In genomic region chr13:49250716-49251517, GRCm38 (mm10) we compare ENCODE assay signal across 26 mouse cellular contexts. TPM values are rescaled to one million over a fixed set of nuclear protein-coding genes. Genes with fewer than 3 reads are reported as not detected.
A peak's percentile ranks its signal among the peaks of the same experiment; 100 is the strongest.
DNase-seq lines count a peak whose midpoint lies in the region; ATAC-seq and TF ChIP-seq lines count a peak whose summit lies in the region.
"Had no signal": no experiment of that assay in that cellular context is flagged by ENCODE, and none has a peak within 500 bp of the region (broad histone marks: within the 10 kb centered on the region; RNA-seq: fewer than 3 reads in every experiment).

No protein-coding gene starts in this region.

- no peak for ATAC-seq in kidney, postnatal 0 days (replicated peaks; ENCODE audit: low FRiP score, low read depth)
- ATAC-seq in megakaryocyte progenitor cell, adult 5-6 weeks (replicated peaks; ENCODE audit: poor library complexity): 0 out of 2 replicates have a peak, but pooled peaks have one; percentile 25
- ATAC-seq: CD4-positive, CD25-positive, alpha-beta regulatory T cell, adult 4 months; forebrain, embryonic 14.5 days; hindbrain, embryonic 16.5 days; intestine, embryonic 16.5 days; lung, postnatal 0 days; midbrain, embryonic 13.5 days had no signal

- in situ Hi-C loops in CH12.LX (cut with MboI; ENCODE audit: low pct_ligation_motif_present, low pct_unique_long_range_greater_than_20kb, low sequenced_read_pairs): no loop called here

- WGBS in kidney, postnatal 0 days: 45% methylated on average over 4 of the region's 4 CpGs

- H3K36me3 ChIP-seq in kidney, postnatal 0 days (ENCODE audit: insufficient read depth, low read length): no peaks in the 10 kb centered on the region
- H3K36me3 ChIP-seq in CH12.LX (replicated peaks in 1 of 2; ENCODE audit: control insufficient read depth in 1 of 2, insufficient read depth in 1 of 2, low read length in 1 of 2): no peaks in the 10 kb centered on the region
- H3K36me3 ChIP-seq: heart, embryonic 10.5 days; hindbrain, embryonic 10.5 days; kidney, embryonic 15.5 days; limb, embryonic 10.5 days; midbrain, embryonic 13.5 days; neural tube, embryonic 13.5 days had no signal

- dilution Hi-C loops in CH12.LX (cut with MboI; ENCODE audit: extremely low pct_ligation_motif_present, extremely low pct_unique_long_range_greater_than_20kb, low sequenced_read_pairs): no loop called here

- H3K79me2 ChIP-seq in CH12.LX (replicated peaks; ENCODE audit: control insufficient read depth, extremely low read depth, insufficient read depth, poor library complexity, severe bottlenecking): no peaks in the 10 kb centered on the region

- H3K4me2 ChIP-seq in kidney, postnatal 0 days (ENCODE audit: low read length): no peak overlapping the region
- no peak overlapping the region for H3K4me2 ChIP-seq in CH12.LX (ENCODE audit: insufficient read depth, low read depth, poor library complexity, severe bottlenecking)
- H3K4me2 ChIP-seq: kidney, embryonic 15.5 days; midbrain, embryonic 13.5 days; neural tube, embryonic 13.5 days had no signal

- no peaks in the 10 kb centered on the region for H3K9me3 ChIP-seq in kidney, postnatal 0 days (replicated peaks; ENCODE audit: low read length)
- peaks cover 15% of the 10 kb centered on the region for H3K9me3 ChIP-seq in CH12.LX (replicated peaks; ENCODE audit: low read length)
- H3K9me3 ChIP-seq: heart, embryonic 10.5 days; hindbrain, embryonic 10.5 days; kidney, embryonic 15.5 days; limb, embryonic 10.5 days; midbrain, embryonic 13.5 days; neural tube, embryonic 13.5 days had no signal

- TF ChIP-seq POLR2A in CH12.LX (IDR thresholded peaks at IDR 0.05; ENCODE audit: low read depth, low read length): no peak

- peaks cover 7% of the 10 kb centered on the region; the same call in 1 of the 2 replicates for H3K4me1 ChIP-seq in kidney, postnatal 0 days (replicated peaks; ENCODE audit: insufficient read depth, low read length)
- H3K4me1 ChIP-seq in CH12.LX (ENCODE audit: control insufficient read depth in 1 of 2, insufficient read depth in 2 of 2): peaks cover 31 to 45% of the 10 kb centered on the region in 2 experiments

- H3K9ac ChIP-seq in kidney, postnatal 0 days (ENCODE audit: low read depth, low read length): no peak overlapping the region
- no peak overlapping the region for H3K9ac ChIP-seq in CH12.LX (ENCODE audit: insufficient read depth, low read depth)
- H3K9ac ChIP-seq: kidney, embryonic 15.5 days; midbrain, embryonic 13.5 days; neural tube, embryonic 13.5 days had no signal

- TF ChIP-seq CTCF in kidney, postnatal 0 days (IDR thresholded peaks at IDR 0.05; ENCODE audit: low read depth): no peak
- no peak for TF ChIP-seq CTCF in CH12.LX (conservative IDR thresholded peaks at IDR 0.05 in 1 of 2, IDR thresholded peaks at IDR 0.05 in 1 of 2; ENCODE audit: low read depth in 2 of 2, low read length in 2 of 2)
- no peak for TF ChIP-seq CTCF in layer of hippocampus, adult 2 months (conservative IDR thresholded peaks at IDR 0.05)

- TF ChIP-seq EP300 in CH12.LX (IDR thresholded peaks at IDR 0.05; ENCODE audit: low read length): no peak

- DNase-seq in kidney, postnatal 0 days (ENCODE audit: low spot score): no peak
- no peak for DNase-seq in kidney, adult 18-20 months
- DNase-seq in CH12.LX (ENCODE audit: extremely low read depth) (peak; percentile 58), MN1 (ENCODE audit: low spot score) (no peak)
- DNase-seq in retina, postnatal 1 day: peak; percentile 66
- no peak for DNase-seq in right cerebral cortex, postnatal 25 days
- no peak for DNase-seq in layer of hippocampus, adult 2 months (ENCODE audit: low spot score in 2 of 2)
- DNase-seq: adrenal gland, adult 8-10 months; cerebellum, adult 8-10 months; cerebellum, postnatal 36 days; embryo, embryonic 11 days; right cerebral cortex, postnatal 14 days; thymus, adult 2 months had no signal

- no peak overlapping the region for H3K4me3 ChIP-seq in kidney, postnatal 0 days (replicated peaks; ENCODE audit: low read depth, low read length)
- H3K4me3 ChIP-seq in CH12.LX (replicated peaks in 1 of 3; ENCODE audit: low read depth in 2 of 3, low read length in 2 of 3, poor library complexity in 1 of 3): no peak overlapping the region
- H3K4me3 ChIP-seq in layer of hippocampus, adult 2 months: no peak overlapping the region
- H3K4me3 ChIP-seq: heart, embryonic 10.5 days; hindbrain, embryonic 10.5 days; kidney, embryonic 15.5 days; limb, embryonic 10.5 days; midbrain, embryonic 13.5 days; neural tube, embryonic 13.5 days had no signal

- H3K27me3 ChIP-seq in kidney, postnatal 0 days (ENCODE audit: insufficient read depth, low read length): no peaks in the 10 kb centered on the region
- H3K27me3 ChIP-seq in CH12.LX (replicated peaks): no peaks in the 10 kb centered on the region

- H3K27ac ChIP-seq in kidney, postnatal 0 days: 0 out of 2 replicates have a peak overlapping the region, but pooled peaks have one; percentile 50
- H3K27ac ChIP-seq in CH12.LX (ENCODE audit: insufficient read depth, low read depth): 0 out of 2 replicates have a peak overlapping the region, but pooled peaks have one; percentile 9
- H3K27ac ChIP-seq in layer of hippocampus, adult 2 months: no peak overlapping the region
- H3K27ac ChIP-seq: heart, embryonic 10.5 days; hindbrain, embryonic 10.5 days; kidney, embryonic 15.5 days; limb, embryonic 10.5 days; midbrain, embryonic 13.5 days; neural tube, embryonic 13.5 days; stomach, postnatal 0 days had no signal

- no peak for TF ChIP-seq RAD21 in CH12.LX (IDR thresholded peaks at IDR 0.05; ENCODE audit: low read depth, low read length)

TF ChIP-seq in CH12.LX, 34 proteins besides CTCF, POLR2A, EP300 and RAD21:
- TF ChIP-seq MAX (IDR thresholded peaks at IDR 0.05; ENCODE audit: low read length) (peak; percentile 22; the same call in 1 of the 2 replicates), PAX5 (IDR thresholded peaks at IDR 0.05; ENCODE audit: low read length) (no peak)

RNA-seq across cellular contexts. Expression of gene Susd3, which starts 2.4 kb away (rescaled TPM):
- 41.8 and 44.8 TPM in 2 replicates for polyA plus RNA-seq in kidney, postnatal 0 days (2015; fragmentation: Nextera tagmentation; extraction: Ambion mirVana)
- total RNA-seq in CH12.LX (2012; rRNA removed) (7.7 and 12.0 TPM in 2 replicates), CH12.LX (2014; rRNA removed) (19.0 and 24.2 TPM in 2 replicates)
- polyA plus RNA-seq in CH12.LX (2012; ENCODE audit: insufficient read length, low read depth): 6.0 and 8.2 TPM in 2 replicates
- total RNA-seq in megakaryocyte progenitor cell, adult 5-6 weeks (2015): 3.8 and 5.7 TPM in 2 replicates
- total RNA-seq in megakaryocyte progenitor cell, adult 5-6 weeks (2017): 1.7 and 4.0 TPM in 2 replicates
- total RNA-seq in layer of hippocampus, adult 2 months (2021): 1 to 10 TPM; 1.7 TPM

RNA-seq across cellular contexts. Expression of gene Card19, which starts 35.1 kb away (rescaled TPM):
- 71.3 and 77.0 TPM in 2 replicates for polyA plus RNA-seq in kidney, postnatal 0 days (2015; fragmentation: Nextera tagmentation; extraction: Ambion mirVana)
- total RNA-seq in CH12.LX (2012; rRNA removed): 4.9 and 5.2 TPM in 2 replicates
- 3.8 and 3.9 TPM in 2 replicates for total RNA-seq in CH12.LX (2014; rRNA removed)
- 5.7 and 9.3 TPM in 2 replicates for polyA plus RNA-seq in CH12.LX (2012; ENCODE audit: insufficient read length, low read depth)
- total RNA-seq in megakaryocyte progenitor cell, adult 5-6 weeks (2015): 20.1 and 27.1 TPM in 2 replicates
- 22.1 and 30.2 TPM in 2 replicates for total RNA-seq in megakaryocyte progenitor cell, adult 5-6 weeks (2017)
- 10 to 100 TPM; 14.8 to 15.3 TPM for total RNA-seq in layer of hippocampus, adult 2 months (2021)

Comparison
In these comparisons a context has a peak if more than half of its experiments do, and no peak if none do; other contexts are left out.
1. DNase-seq: peak in CH12.LX (single experiment) and retina, postnatal 1 day (single experiment); none in kidney, postnatal 0 days (single experiment), kidney, adult 18-20 months (single experiment), right cerebral cortex, postnatal 25 days (single experiment), MN1 (single experiment) and layer of hippocampus, adult 2 months (0 of 2).